Mouse (Mus musculus) c-Kit-positive CD71-positive TER-119-negative erythroid progenitor cells, embryonic 14.5 days (primary cell): ENCODE measurements around the gene Foxp1.

Experiments used
- DNase-seq: peaks from one replicate; pipeline ENCODE4 v3.0.0-alpha.2; 2013; ENCODE audit warnings: low read depth

Foxp1 gene

DNA sequence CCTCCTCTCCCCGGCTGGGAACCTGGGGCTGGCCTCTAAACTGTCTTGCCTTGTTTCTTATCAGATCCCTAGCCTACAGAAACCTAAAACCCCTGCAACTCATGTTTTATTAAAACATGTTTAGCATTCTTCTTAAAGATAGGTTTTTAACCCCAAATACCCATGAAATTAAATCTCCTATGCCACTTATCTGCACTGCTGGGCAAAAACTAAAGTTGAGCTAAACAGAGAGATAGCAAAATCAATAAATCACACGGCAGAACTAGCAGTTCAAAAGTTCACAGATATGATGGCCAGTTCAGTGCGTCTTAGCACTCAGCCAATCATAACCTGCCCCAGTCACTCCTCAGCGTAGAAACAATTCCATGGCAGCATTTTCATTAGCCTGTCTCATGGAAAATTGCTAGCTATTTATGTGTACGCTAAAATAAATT lies 316.1 kb downstream of the Foxp1 start:
- no peak for DNase-seq

DNA sequence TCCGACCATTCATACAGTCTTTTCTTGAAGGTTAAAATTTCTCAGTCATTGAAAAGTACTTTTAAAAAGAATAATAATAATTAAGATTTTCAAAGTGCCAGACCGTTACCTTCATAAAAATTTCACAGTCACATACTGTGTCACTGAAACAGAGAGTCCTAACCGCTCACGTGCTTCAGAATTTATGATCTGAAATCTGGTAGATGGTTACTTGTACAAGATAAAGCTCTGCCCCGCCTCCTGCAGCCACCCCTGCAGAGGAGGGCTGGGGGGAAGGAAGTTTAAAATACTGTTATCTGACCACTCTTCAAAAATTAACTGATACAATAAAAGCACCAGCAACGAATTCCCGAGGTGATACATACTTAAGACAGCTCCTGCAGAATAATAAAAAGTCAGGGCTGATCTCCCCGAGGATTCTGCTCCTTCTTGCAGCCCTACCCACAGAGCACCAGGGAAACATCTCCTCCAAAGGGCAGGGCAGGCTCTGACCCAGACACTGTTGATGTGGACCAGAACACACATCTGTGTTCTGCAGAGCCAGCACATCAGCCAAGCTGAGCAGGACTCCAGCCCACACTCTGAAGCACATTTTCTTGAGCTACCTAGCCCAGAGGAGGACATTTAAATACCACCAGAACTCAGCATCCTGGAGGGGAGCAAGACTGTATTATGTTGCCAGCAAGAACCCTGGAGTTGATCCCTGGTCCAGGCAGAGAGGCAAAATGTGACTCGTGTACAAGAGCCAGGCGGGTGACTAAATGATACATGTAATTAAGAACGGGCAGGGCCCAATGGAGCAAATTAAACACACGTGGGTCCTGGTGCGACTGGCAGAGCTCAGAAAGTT lies 316.7 kb downstream of the Foxp1 start:
- DNase-seq: no peak

DNA sequence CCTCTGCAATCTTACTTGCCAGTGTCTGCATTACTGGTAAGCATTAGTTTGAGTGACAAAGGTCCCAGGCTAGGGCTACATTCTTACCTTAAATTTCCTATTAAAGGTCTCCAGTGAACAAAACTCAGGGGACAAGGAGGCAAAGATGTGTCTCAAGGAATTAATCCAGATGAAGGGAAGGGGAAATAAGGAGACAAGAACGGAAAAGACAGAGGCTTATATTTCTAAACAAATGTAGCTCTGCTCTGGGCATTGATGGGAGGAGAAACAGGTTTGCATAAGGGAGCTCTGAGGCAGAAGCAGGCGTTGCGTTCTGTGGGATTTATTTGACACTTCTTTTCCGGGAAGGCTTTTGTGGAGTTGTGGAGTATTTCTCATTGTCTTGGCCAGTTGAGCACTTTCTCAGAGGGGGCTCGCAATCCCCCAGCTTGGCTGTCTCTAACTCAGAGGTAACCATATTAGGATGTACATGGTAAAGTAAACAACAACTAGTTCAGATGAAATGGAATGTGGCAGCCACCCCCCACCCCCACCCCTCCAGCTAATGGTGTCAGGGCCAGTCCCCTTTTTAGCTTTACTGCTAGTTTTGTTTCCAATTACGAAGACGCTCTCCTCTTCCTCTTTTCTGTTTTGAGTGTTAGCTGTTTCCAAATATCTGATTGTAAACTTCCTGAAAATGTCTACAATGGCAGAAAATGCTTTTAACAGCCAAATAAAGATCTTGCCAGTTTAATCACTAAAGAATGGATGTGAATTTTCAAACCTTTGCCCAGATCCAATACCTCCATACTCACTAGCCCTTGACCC lies 317.5 kb downstream of the Foxp1 start:
- no peak for DNase-seq

DNA sequence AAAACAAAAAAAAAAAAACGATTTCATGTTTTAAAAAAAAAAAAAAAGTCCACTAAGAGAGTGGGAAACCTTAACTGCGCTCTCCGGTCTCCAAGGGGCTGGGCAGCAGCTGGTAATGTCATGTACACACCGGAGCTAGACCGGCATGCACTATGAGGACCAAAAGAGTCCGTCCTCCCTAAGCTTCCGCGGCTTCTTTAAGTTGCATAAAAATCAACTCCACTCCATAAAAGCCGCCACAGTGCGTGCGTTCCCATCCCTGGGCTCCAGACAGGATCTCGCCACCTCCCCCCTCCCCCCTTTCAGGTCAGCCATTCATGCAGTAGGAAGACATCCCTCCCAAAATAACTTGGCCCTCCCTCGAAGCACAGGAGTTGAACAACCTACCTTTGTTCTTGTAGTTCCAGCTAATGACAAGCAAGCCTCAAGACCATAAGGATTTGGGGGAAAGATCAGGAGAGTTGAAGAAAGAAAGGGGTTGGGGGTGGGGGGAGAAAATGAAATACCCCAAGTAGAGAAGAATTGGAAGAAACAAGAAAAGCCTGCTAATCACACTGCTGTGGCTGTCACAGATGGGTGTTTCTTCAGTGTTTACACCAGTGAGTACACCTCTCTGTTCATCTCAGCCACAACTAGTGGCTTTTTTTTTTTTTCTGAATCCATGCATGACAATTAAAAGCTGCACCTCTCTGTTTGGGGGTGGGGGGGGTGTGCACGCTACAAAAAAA lies 318.3 kb downstream of the Foxp1 start:
- DNase-seq: no peak

DNA sequence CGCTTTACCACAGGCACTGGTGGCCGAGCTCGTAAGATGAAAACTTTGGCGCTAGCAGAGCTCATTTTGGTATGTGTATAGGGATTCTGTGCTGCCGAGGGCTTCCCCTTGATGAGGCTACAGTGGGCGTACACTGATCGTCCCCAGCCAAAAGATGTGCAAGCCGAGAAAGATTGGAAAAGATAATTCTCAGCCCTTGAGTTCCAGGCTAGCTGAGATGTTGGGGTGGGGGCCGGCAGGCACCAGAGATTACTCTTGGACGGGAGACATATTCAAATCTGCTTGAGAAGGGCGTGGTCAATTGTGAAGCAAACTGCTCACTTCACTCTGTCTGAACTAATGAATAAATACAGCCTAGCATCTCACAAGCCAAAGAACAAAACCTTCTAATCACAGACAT lies 319.3 kb downstream of the Foxp1 start:
- DNase-seq: no peak

DNA sequence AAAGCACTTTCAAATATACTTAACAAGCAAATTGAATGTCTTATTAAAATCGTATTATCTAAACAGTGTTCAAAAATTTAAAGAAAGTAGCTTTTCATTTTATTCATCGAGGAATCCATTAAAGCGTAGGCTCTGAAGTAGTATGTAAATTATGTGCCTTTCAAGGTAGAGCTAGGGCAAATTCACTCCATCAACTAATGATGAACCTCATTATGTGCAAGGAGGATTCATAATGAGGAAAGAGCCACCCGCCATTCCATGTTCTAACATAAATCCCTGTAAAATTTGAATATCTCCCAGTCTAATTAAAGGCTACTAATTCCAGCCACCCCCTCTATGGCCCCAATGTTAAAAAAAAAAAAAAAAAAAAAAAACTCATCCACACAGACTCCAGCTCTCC lies 319.7 kb downstream of the Foxp1 start:
- DNase-seq: no peak

DNA sequence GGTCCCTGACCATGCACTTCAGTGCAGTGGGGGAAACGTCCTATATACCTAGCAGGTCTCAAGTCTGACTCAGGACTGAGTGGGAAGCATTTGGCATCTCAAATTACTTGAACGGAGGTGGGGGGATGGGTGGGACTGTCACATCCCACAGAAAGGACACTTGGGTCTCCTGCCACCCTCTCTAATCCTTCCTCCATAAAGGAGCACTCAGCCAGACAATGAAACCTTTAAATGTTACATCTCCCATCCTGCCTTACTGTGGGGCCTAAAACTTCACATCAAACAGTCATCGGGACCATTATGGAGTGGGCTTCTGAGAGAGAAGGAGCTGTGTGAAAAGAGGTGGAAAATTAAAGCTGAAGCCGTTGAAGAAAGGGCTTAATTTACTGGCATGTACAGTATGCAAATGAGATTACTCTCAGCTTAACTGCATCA lies 321.2 kb downstream of the Foxp1 start:
- DNase-seq: no peak

DNA sequence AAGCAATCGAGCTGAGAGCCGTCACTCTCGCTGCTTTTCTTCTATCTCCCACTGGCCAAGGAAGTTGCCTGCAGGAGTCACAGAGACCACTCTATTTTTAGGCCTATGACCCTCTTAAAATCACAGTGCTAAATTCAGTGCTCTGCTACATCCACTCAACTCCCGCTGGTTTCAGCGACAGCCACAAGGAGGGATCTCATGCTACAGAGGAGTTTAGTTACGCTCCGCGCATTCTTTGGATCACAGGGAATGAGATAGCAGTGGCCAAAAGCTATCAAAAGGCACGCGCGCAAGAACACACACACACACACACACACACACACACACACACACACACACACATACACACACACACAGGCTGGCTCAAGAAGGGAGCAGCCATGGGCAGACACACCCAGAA lies 321.9 kb downstream of the Foxp1 start:
- no peak for DNase-seq

DNA sequence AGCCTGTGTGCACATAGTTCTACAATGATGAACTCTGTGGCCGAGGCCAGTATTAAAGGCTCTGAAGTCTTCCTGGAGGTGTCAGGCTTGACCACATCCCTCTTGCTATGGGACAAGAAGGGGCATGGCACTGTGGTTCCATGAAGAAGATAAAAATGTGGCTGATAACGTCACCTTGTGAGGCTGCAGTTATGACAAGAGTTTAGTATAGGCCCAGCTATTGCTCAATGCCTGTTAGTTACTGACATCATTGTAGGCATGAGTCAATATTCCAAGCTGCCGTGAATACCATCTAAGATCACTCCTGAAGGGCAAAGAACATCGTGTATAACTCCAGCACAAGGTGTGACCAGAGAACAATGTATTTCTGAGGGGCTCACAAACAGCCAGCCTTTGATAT lies 323.2 kb downstream of the Foxp1 start:
- no peak for DNase-seq

DNA sequence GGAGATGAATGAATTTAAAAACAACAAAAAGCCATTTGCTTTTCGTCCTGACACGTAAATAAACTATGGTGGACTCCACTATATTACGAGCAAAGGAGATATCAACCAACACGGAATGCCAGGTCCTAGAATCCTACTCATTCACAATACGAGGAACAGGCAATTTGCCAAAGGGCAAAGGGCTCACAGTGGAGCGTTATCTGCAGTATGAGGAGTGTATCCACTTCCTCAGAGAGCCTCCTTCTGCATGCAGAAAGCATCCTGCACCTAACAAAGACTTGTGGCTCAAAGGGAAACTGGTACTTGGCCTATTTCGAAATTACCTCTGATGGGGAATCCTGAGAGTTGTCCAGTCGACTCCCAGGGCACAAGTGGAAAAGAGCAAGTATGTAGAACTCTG lies 328.8 kb downstream of the Foxp1 start:
- no peak for DNase-seq

DNA sequence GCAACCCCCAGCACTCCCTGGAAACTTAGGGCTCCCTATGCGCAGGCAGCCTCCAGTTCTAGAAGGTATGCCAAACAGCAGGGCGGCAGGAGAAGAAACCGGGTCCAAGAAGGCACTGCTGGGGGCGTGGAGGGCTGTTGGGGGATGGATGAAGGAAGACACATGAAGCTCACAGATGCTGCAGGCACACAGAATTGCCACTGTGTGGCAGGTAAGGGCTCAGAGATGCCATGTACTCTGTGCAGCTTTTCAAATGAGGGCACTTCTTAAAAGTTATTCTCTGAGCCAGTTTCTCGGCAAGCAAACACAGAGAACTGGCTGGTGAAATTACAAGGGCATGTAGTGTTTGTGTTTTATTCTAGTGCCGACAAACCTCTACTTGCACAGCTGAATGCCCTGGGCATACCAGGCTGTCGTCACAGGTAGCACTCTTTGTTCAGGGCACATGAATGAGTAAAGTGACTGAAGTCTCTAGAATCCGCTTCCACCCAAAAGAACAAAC lies 330.8 kb downstream of the Foxp1 start:
- DNase-seq: no peak

DNA sequence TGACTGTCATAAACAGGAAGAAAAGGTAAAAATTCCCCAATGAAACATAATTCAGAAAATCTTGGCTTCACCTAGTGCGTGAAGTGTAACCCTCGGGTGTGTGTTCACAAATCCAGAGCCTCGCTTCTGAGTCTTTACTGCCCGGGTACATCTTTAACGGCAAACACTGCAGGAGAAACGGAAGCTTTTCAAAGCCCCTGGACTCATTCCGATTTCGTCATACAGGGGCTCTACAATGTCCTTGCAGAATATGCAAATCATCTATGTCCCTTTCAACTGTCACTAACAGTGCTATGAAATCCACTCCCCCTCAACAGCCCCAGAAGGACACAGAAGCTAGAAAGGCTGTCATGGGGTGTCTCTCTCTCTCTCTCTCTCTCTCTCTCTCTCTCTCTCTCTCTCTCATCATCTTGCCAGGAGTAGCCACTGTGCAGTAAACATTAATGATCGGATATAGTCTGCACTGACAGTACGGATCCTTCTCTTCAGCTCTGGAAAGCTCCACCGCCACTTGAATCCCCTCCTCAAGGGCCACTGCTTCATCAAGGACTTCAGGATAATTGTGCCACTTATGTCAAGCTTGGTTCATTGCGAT lies 331.4 kb downstream of the Foxp1 start:
- no peak for DNase-seq

DNA sequence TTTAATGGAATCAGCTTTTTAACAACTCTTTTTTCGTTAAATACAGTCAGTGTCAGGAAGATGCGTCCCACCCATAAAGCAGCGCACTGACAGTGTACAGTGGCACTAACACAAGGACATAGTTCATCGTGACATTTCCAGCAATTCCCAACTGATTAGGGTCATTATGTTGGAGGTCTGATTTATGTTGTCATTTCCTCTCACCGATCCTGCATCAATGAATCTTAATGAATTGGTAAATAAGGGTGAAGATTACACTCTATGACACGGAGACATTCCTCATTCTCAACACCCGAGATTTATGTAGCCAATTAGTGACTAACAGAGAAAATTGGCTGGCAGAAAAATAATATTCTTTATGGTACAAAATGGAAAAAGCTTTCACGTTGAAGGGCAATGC lies 332.6 kb downstream of the Foxp1 start:
- DNase-seq: no peak

DNA sequence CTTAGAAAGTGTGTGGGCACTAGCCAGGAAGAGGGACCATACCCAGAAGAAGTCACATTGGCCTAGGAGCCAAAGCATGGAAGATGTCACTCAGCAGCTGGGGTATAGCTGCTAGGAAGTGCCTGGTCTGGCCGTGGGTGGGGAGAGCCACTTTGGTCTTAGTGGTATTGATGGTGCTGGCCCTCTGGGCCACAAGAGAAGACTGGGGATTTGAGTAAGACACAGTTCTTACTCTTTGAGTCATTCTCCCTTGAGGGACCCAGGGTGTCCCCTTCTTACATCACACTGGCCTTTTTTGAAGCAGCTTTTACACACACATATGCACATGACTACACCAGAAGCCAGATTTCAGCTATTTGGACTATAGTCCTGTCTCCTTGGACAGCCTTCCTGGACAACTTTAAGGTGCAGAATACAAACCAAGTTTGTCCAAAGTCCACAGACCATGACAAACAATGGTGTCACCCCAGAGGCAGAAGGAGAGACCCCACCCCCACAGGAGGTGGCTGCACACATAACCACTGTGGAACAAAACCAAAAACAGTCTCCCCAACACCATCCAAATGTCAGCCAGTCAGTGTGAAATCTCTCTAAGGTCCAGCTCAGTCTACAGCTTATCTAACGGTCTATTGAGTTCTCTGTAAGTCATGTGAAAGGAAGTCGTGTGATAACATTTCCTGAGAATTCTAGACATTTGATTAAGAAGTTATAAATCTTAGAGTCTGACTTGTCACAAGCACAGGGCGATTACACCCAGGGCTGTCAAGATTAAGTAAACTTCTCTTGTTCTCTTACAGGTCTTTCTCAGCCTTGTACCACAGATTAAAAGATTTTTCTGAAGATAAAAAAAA lies 333.9 kb downstream of the Foxp1 start:
- no peak for DNase-seq

DNA sequence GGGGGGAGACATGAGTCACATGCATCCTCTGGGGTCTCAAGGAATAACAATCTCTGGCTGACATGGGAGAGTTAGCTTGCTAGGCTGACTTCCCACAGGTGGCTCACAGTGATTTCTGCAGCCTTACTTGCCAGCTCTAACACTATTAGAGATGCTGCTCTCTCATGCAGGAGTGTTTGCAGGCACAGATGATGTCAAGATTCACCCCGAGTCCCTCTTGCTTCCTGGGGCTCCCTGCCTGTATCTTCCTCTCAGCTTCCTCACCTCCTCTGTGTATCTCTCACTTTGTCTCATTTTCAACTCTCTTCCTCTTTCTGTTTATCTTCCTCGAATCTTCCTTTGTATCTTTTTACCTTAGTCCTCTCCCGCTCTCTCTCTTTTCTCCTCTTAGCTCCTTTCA lies 334.6 kb downstream of the Foxp1 start:
- no peak for DNase-seq

DNA sequence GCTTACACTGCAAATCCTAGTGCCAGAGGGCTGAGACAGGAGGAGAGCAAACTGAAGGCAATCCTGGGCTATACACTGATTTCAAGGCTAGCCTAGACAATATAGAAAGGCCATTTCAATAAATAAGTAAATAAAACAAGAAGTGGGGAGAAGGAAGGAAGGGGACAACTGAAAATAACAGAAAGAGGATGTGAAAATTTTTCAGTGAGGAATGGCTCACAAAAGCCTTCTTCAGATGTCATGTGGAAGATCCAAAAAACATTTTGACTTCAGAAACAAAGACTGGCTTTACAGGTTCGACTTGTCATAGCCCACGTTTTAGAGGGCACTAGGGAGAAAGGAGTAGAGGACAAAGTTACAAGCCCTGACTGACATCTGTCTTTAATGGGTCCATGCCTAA lies 335.1 kb downstream of the Foxp1 start:
- no peak for DNase-seq

DNA sequence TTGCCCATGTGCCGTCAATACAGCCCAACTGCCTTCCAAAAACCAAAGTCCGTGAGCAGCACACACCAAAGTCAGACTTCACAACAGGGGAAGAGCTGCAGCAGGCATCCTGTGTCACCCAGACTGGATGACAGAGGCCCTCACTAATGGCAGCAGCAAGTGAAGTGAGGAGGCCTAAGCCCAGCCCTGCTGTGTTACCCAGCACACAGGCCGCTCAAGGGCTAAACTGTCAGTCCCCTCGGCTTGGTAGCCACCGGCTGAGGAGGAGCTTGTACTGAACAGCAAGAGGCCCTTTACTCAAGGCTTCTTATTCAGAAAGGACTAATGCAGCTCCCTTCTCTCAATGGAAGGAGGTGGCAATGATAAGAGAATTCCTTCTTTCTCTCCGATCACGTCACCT lies 336.0 kb downstream of the Foxp1 start:
- DNase-seq: no peak

DNA sequence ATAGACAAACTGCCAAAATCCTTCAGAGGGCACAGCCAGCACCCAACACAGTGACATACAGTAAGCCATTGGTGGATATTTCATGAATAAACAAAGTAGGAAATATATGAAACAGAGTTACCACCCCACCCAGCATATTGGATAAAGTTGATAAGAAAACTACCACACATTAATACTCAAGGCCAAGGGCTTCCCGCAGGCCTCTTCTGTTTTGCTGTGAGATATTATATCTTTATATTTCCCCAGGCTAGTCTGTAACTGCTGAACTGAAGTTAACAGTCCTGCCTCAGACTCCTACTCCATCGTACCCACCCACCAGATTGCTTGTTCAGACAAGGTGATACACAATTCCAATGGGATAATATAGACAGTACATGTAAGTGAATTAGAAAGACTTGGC lies 336.7 kb downstream of the Foxp1 start:
- DNase-seq: no peak

DNA sequence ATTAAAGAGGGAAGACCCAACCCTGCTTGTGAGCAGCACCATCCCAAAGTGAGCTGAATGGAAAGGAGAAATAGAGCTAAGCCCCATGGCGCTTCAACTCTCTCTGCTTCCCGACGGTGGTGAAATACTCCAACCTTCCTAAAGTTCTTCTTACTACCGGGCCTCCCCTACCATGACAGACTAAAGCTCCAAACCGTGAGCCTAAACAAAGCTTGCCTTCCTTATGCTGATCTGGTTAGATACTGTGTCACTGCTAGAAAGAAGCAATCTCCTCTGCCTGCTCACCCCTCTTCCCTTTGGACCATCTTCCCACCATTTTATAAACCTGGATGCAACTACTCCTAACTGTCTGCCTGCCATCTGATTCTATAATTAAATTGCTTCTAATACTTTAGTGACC lies 338.5 kb downstream of the Foxp1 start:
- DNase-seq: no peak

DNA sequence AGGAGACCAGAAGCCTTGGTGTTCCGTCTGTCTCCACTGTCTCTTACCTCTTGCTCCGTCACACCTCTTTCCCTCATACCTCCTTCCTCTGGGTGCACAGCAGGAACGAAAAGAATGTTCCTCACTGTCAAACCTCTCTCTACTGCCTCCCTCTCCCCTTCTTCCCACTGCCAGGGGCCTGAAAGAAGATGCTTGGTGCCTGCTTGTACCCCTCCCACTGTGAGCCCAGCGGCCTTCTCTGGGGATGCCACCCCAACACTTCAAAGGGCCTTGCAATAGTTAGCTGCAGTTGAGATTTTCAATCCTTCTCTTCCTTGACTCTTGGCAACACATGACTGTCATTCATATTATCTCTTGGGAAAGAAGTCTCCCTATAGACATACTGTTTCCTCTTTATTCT lies 339.7 kb downstream of the Foxp1 start:
- no peak for DNase-seq

DNA sequence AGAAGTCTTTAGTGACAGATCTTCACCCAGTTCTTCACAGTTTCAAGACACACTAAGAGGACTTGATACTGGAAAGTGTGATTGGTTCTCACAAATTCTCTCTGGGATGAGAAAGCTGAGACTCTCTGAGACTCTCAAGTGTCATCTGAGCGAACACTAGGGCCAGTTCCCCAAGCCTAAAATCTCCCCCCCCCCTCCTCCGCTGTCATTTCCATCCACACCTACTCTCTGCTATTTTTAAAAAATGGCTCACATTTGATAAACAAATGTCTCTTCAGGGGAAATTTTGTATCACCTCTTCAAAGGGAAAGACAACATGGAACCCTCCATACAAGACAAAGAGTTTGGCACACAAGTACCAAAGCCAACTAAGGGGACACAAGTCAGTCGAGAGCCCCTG lies 346.3 kb downstream of the Foxp1 start:
- DNase-seq: no peak
